Mouse (Mus musculus) forebrain, embryonic 11.5 days (tissue): ENCODE data around the gene Inpp5k. TPM values are rescaled to one million over a fixed set of nuclear protein-coding genes. Genes with fewer than 3 reads are reported as not detected.
"Not testable (repeated sequence)": the region's sequence is repeated elsewhere in the genome, so short reads cannot be mapped to it uniquely, and the experiment has no call there.

Experiments
- ATAC-seq: fragments of 200-750 bp; cut with Nextera tagmentation; replicated peaks from 2 replicates; pipeline ENCODE4 v1.8.0; 2017; ENCODE audit warnings: moderate TSS enrichment; ENCODE audit not compliant: low FRiP score
- DNase-seq: peaks from one replicate; pipeline ENCODE4 v3.0.0-alpha.2; 2017; ENCODE audit warnings: low spot score
- H3K27ac ChIP-seq: fragments of 300-500 bp; sonication (generic); 2 replicates; pipeline ENCODE4 v1.5.1; 2014; ENCODE audit warnings: low read depth, low read length
- H3K27me3 ChIP-seq: fragments of 300-500 bp; sonication (generic); 2 replicates; pipeline ENCODE4 v1.6.1; 2014; ENCODE audit warnings: mild to moderate bottlenecking, low read length, mixed read lengths; ENCODE audit not compliant: control insufficient read depth, insufficient read depth
- H3K36me3 ChIP-seq: fragments of 300-500 bp; sonication (generic); 2 replicates; pipeline ENCODE4 v1.6.1; 2014; ENCODE audit warnings: mild to moderate bottlenecking, low read length, moderate library complexity, mixed read lengths; ENCODE audit not compliant: control insufficient read depth, insufficient read depth
- H3K4me1 ChIP-seq: fragments of 300-500 bp; sonication (generic); replicated peaks from 2 replicates; pipeline ENCODE4 v1.6.1; 2014; ENCODE audit warnings: low read length, mixed read lengths; ENCODE audit not compliant: control insufficient read depth, insufficient read depth
- H3K4me2 ChIP-seq: fragments of 300-500 bp; sonication (generic); 2 replicates; pipeline ENCODE4 v1.6.1; 2014; ENCODE audit warnings: low read depth, mild to moderate bottlenecking, low read length, moderate library complexity, mixed read lengths; ENCODE audit not compliant: severe bottlenecking
- H3K4me3 ChIP-seq: fragments of 300-500 bp; sonication (generic); 2 replicates; pipeline ENCODE4 v1.5.1; 2014; ENCODE audit warnings: low read depth, low read length
- H3K9ac ChIP-seq: fragments of 300-500 bp; sonication (generic); 2 replicates; pipeline ENCODE4 v1.6.1; 2014; ENCODE audit warnings: low read length
- H3K9me3 ChIP-seq: fragments of 300-500 bp; sonication (generic); 2 replicates; pipeline ENCODE4 v1.6.1; 2016; ENCODE audit warnings: low read length, mixed read lengths; ENCODE audit not compliant: control insufficient read depth
- WGBS: fragments of 180-500 bp; shearing (Covaris S2); extraction: QIAGEN DNeasy Blood & Tissue Kit; methylation state at CpG from one replicate; pipeline ENCODE4 v1.1.7; 2014; 5-methylcytosine and 5-hydroxymethylcytosine counted together
- polyA plus RNA-seq: library from polyadenylated mRNA; unstranded; fragments of >200 nt; fragmentation: Nextera tagmentation; extraction: Ambion mirVana; gene quantifications from 2 replicates; pipeline ENCODE4 v1.2.1, GENCODE M21; 2014

Inpp5k gene
- polyA plus RNA-seq, 1 experiment from 2014 or later: 20.8 TPM

DNA sequence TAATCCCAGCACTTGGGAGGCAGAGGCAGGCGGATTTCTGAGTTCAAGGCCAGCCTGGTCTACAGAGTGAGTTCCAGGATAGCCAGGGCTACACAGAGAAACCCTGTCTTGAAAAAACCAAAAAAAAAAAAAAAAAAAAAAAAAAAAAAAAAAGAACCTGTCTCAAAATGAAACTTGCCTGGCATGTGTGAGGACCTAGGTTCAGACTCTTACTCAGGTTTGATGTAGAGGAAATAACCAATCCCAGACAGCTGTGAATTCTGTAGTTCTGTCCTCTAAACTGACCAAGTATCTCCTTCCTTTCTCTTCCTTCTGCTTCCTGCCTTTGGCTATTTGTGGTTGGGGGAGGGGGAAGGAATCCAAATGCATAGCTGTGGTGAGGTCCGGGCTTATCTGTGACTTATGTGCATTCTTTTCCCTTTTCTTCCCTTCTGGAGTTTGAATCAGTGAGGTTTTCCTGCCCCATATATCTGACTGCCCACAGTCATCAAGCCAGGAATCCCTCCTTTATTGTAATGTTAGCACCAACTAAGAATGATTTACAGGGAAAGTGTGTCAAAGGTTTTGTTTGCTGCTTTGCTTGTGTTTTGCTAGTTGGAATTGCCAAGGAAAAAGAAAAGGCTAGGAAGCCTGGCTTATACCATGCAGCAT is 56.7 kb downstream of the Inpp5k start:
- Histone ChIP-seq H3K4me1 (no peaks in the 10 kb centered on the region), H3K9ac (no peak overlapping the region), H3K4me3 (no peak overlapping the region), H3K27ac (no peak overlapping the region), H3K27me3 (no peaks in the 10 kb centered on the region), H3K36me3 (peaks cover 2% of the 10 kb centered on the region; the same call in 1 of the 2 replicates), H3K4me2 (no peak overlapping the region), H3K9me3 (no peaks in the 10 kb centered on the region)
- DNase-seq (no peak), ATAC-seq (no peak)
- 79% methylated on average over 2 of the region's 2 CpGs for WGBS

DNA sequence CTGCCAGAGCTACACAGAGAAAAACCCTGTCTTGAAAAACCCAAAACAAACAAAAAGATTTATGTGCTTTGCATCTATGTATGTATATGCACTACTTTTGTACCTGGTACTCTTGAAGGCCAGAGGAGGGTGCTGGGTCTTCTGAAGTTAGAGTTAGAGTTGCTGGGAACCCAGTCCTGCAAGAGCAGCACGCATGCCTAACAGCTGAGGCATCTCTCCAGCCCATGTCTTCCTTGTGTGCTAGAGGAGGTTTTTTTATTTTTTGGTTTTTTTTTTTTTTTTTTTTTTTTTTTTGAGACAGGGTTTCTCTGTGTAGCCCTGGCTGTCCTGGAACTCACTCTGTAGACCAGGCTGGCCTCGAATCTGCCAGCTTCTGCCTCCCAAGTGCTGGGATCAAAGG is 57.3 kb downstream of the Inpp5k start:
- DNase-seq (no peak), ATAC-seq (no peak)
- H3K9ac ChIP-seq: no peak overlapping the region
- H3K27me3 ChIP-seq: no peaks in the 10 kb centered on the region
- no peaks in the 10 kb centered on the region for H3K4me1 ChIP-seq
- peaks cover 5% of the 10 kb centered on the region; the same call in 1 of the 2 replicates for H3K36me3 ChIP-seq
- no peak overlapping the region for H3K27ac ChIP-seq
- no peak overlapping the region for H3K4me2 ChIP-seq
- 93% methylated on average over 2 of the region's 2 CpGs for WGBS
- no peaks in the 10 kb centered on the region for H3K9me3 ChIP-seq
- no peak overlapping the region for H3K4me3 ChIP-seq

DNA sequence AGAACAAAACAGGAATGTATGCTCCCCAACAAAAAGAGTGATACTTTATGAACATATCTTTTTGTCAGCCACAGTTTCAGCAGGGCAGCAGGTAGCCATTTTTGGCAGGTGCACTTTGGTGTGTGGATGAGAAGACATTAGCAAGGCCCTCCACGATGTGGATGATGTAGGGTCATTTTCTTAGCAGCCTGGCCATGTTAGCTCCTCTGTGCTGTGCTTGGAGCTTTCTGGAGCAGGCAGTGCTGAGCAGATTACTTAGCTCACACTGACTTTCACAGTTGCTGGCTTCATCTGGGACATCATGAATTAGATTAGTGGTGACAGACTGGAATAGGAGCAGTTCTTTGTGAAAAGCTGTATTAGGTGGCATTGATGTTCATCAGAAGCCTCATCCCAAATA is 59.2 kb downstream of the Inpp5k start:
- ATAC-seq (no peak), DNase-seq (no peak)
- Histone ChIP-seq H3K9me3 (no peaks in the 10 kb centered on the region), H3K4me2 (no peak overlapping the region), H3K9ac (no peak overlapping the region), H3K36me3 (peaks cover 6% of the 10 kb centered on the region; the same call in 1 of the 2 replicates), H3K27ac (no peak overlapping the region), H3K4me1 (no peaks in the 10 kb centered on the region), H3K27me3 (no peaks in the 10 kb centered on the region), H3K4me3 (no peak overlapping the region)
- WGBS: 77% methylated on average over 1 of the region's 1 CpGs

DNA sequence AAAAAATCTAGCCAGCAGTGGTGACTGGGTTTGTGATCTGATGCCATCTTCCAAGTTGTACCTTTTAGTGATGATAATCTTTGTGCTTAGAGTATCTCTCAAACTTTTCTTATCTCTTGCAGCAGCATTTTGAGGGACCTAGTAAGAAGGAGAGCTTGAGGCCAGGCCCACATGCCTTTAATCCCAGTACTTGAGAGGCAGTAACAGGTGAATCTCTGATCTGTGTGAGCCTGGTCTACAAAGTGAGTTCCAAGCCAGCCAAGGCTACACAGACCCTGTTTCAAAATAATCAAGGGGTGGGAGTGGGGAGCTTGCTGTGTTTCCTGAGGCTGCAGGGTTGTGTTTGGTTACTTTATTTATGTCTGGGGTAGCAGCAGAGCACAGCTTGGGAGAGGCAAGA is 60.3 kb downstream of the Inpp5k start:
- H3K9me3 ChIP-seq: no peaks in the 10 kb centered on the region
- no peak overlapping the region for H3K4me2 ChIP-seq
- H3K4me3 ChIP-seq: no peak overlapping the region
- no peak overlapping the region for H3K9ac ChIP-seq
- H3K36me3 ChIP-seq: peaks cover 6% of the 10 kb centered on the region; the same call in 1 of the 2 replicates
- H3K4me1 ChIP-seq: no peaks in the 10 kb centered on the region
- DNase-seq (no peak), ATAC-seq (no peak)
- H3K27me3 ChIP-seq: no peaks in the 10 kb centered on the region
- H3K27ac ChIP-seq: no peak overlapping the region

DNA sequence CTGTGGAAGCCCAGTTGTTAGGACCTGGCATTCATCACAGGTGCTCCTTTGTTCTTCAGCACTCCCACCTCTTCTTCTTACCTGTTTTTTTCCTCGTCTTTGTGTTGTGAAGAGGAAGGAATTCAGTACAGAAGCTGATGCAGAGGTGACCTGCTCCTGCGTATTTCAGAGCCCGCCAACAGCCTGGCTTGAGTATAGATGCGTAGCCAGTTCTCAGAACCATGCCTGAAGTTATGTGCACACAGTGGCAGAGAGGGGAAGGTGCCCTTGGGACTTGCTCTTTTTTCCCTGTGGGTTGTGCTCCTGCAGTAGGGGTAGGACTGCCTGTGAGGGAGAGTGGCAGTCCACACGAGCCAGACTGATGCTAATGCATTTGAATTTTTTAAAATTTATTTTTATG is 62.8 kb downstream of the Inpp5k start:
- Histone ChIP-seq H3K27me3 (no peaks in the 10 kb centered on the region), H3K36me3 (peaks cover 20% of the 10 kb centered on the region), H3K9me3 (no peaks in the 10 kb centered on the region), H3K4me1 (no peaks in the 10 kb centered on the region), H3K9ac (no peak overlapping the region), H3K4me3 (no peak overlapping the region), H3K27ac (no peak overlapping the region), H3K4me2 (no peak overlapping the region)
- 93% methylated on average over 5 of the region's 5 CpGs for WGBS
- DNase-seq (no peak), ATAC-seq (no peak)

DNA sequence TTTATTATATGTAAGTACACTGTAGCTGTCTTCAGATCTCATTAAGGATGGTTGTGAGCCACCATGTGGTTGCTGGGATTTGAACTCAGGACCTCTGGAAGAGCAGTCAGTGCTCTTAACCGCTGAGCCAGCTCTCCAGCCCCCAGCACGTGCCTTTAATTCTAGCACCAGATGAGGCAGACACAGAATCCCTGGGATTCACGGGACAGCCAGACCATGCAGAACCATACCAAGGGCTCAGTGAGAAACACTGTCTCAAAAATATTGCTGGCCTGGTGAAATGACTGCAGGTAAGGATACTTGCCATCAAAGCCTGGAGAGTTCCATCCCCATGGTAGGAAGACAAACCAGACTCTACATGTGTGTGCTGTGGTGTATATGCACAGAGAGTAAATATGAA is 66.7 kb downstream of the Inpp5k start:
- not testable (repeated sequence) for H3K27ac ChIP-seq, DNase-seq, H3K9ac ChIP-seq, H3K27me3 ChIP-seq, H3K4me2 ChIP-seq, H3K4me1 ChIP-seq, H3K4me3 ChIP-seq, ATAC-seq, H3K9me3 ChIP-seq
- H3K36me3 ChIP-seq: peaks cover 30% of the 10 kb centered on the region
- whole genome bisulfite sequencing: 98% methylated on average over 3 of the region's 3 CpGs

Other genes with a start within 250 kb of the Inpp5k start
- 53.6 and 69.3 TPM in 2 replicates for gene Serpinf1, start 208.3 kb upstream of the Inpp5k start, polyA plus RNA-seq
- not detected in 2 replicates for gene Serpinf2, start 191.4 kb upstream of the Inpp5k start, polyA plus RNA-seq
- gene Wdr81, start 176.3 kb upstream of the Inpp5k start, polyA plus RNA-seq: 6.3 and 6.5 TPM in 2 replicates
- 9.5 TPM in 2 replicates for gene Tlcd2, start 169.3 kb upstream of the Inpp5k start, polyA plus RNA-seq
- 133 TPM in 2 replicates for gene Prpf8, start 144.2 kb upstream of the Inpp5k start, polyA plus RNA-seq
- gene Rilp, start 120.9 kb upstream of the Inpp5k start, polyA plus RNA-seq: 0.28 and 0.69 TPM in 2 replicates
- 4.2 TPM in 2 replicates for gene Scarf1, start 117.4 kb upstream of the Inpp5k start, polyA plus RNA-seq
- gene Slc43a2, start 99.3 kb upstream of the Inpp5k start, polyA plus RNA-seq: 5.5 and 7.5 TPM in 2 replicates
- gene Pitpna, start 42.9 kb upstream of the Inpp5k start, polyA plus RNA-seq: 79.5 and 88.5 TPM in 2 replicates
- 13.8 and 15.1 TPM in 2 replicates for gene Myo1c, start 19.5 kb downstream of the Inpp5k start, polyA plus RNA-seq
- 140 and 143 TPM in 2 replicates for gene Crk, start 48.3 kb downstream of the Inpp5k start, polyA plus RNA-seq
- gene Ywhae, start 101.9 kb downstream of the Inpp5k start, polyA plus RNA-seq: 1,460 and 1,571 TPM in 2 replicates
- 0.17 and 0.20 TPM in 2 replicates for gene Doc2b, start 165.1 kb downstream of the Inpp5k start, polyA plus RNA-seq